Mouse (Mus musculus) G1E (cell line): Measurements from ENCODE around the gene Xkr7.

Source experiments
- CTCF ChIP-seq: IDR thresholded peaks from 2 replicates; pipeline ENCODE4 v1.5.1; 2012; ENCODE audit warnings: low read depth, low read length, inconsistent platforms, mixed read lengths
- GATA1 ChIP-seq: IDR thresholded peaks from 2 replicates; pipeline ENCODE4 v1.6.1; 2012; ENCODE audit warnings: borderline replicate concordance, low read length, inconsistent platforms, mixed read lengths
- GATA2 ChIP-seq: IDR thresholded peaks from 2 replicates; pipeline ENCODE4 v1.6.1; 2012; ENCODE audit warnings: low read depth, low read length, inconsistent platforms, borderline replicate concordance
- POLR2AphosphoS5 ChIP-seq: IDR thresholded peaks from 2 replicates; pipeline ENCODE4 v1.6.1; 2012; ENCODE audit warnings: low read depth, low read length, inconsistent platforms; ENCODE audit not compliant: insufficient replicate concordance
- TAL1 ChIP-seq: conservative IDR thresholded peaks from 2 replicates; pipeline ENCODE4 v1.6.1; 2012; ENCODE audit warnings: low read depth, low read length, inconsistent platforms, mixed read lengths

DNA sequence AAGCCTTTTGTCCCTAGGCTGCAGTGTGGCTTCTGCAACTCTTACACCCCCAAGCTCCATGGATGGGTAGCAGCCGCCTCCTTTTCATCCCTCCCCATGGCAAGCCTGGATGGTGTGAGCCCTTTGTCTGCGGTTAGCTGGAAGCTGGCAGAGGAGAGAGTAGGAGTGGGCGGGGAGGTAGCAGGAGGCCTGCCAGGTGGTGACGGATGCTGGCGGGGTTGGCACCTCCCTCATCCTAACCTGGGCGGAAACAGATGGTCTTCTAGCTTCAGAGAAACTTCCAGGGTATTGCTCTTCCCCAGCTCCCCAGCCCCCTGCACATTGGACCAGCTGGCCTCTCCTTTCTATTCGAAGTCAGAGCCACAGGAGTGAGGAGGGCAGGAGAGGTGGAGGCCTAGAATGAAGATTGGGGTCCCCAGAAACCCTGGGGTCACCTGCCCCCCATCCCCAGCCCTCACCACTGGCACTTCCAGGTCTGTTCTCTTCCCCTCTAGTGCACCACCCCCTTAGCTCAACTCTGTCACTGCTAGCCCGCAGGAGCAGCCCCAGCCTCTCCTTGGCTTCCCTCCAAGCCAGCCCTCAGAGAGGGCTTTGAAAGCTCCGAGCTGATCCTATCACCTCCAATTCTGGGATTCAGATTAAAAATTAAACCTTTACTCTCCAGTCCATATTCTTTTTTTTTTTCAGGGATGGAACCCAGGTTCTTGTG, 17.8 kb downstream of the Xkr7 start:
- TF ChIP-seq CTCF, result no peak
- TF ChIP-seq GATA1, result no peak
- no peak for TF ChIP-seq POLR2AphosphoS5
- no peak for TF ChIP-seq TAL1
- TF ChIP-seq GATA2, result no peak
